Mouse (Mus musculus) cortical plate, adult 2 months (tissue): Measurements from ENCODE around the gene Nfkb1. TPM values are rescaled to one million over a fixed set of nuclear protein-coding genes. Genes with fewer than 3 reads are reported as not detected.

Source experiments
- H3K27ac ChIP-seq: fragments of 200-500 bp; 2 replicates; pipeline ENCODE4 v1.5.1; 2012; ENCODE audit warnings: low read length, control low read depth, inconsistent platforms; ENCODE audit not compliant: insufficient read depth
- H3K4me1 ChIP-seq: fragments of 200-500 bp; 2 replicates; pipeline ENCODE4 v1.6.1; 2011; ENCODE audit warnings: low read length; ENCODE audit not compliant: control insufficient read depth, insufficient read depth
- H3K4me3 ChIP-seq: fragments of 200-500 bp; 2 replicates; pipeline ENCODE4 v1.5.1; 2011; ENCODE audit warnings: mild to moderate bottlenecking, low read length, control low read depth; ENCODE audit not compliant: insufficient read depth
- CTCF ChIP-seq: fragments of 200-500 bp; IDR thresholded peaks from 2 replicates; pipeline ENCODE4 v1.5.1; 2011; ENCODE audit warnings: mild to moderate bottlenecking, control low read depth, low read length; ENCODE audit not compliant: insufficient read depth; ENCODE audit errors: extremely low read depth
- POLR2A ChIP-seq: fragments of 200-500 bp; IDR thresholded peaks from 2 replicates; pipeline ENCODE4 v1.6.1; 2011; ENCODE audit warnings: mild to moderate bottlenecking, low read length, control low read depth; ENCODE audit not compliant: insufficient read depth; ENCODE audit errors: extremely low read depth
- polyA plus RNA-seq: library from polyadenylated mRNA; depleted of rRNA; stranded (reverse); fragments of >200 nt; gene quantifications from 2 replicates; pipeline ENCODE4 v1.2.3, GENCODE M21; 2012

The Nfkb1 gene
- polyA plus RNA-seq, 1 experiment: 22.3 TPM

GRCm38 (mm10) chr3:135607660-135608473 is 83.5 kb downstream of the Nfkb1 start:
- H3K4me3 ChIP-seq: no peak overlapping the region
- TF ChIP-seq CTCF (no peak), POLR2A (no peak)
- no peak overlapping the region for H3K27ac ChIP-seq

GRCm38 (mm10) chr3:135607021-135607420 is 84.3 kb downstream of the Nfkb1 start:
- Histone ChIP-seq H3K4me3 (no peak overlapping the region), H3K4me1 (peaks cover 12% of the 10 kb centered on the region), H3K27ac (no peak overlapping the region)
- TF ChIP-seq CTCF (no peak), POLR2A (no peak)

More at GRCm38 (mm10) chr3:135607660-135608473, 83.5 kb downstream of the Nfkb1 start:
- H3K4me1 ChIP-seq: peaks cover 10% of the 10 kb centered on the region

GRCm38 (mm10) chr3:135606592-135606991 is 84.8 kb downstream of the Nfkb1 start:
- Histone ChIP-seq H3K4me1 (peaks cover 12% of the 10 kb centered on the region), H3K27ac (no peak overlapping the region), H3K4me3 (no peak overlapping the region)
- TF ChIP-seq POLR2A: no peak
- TF ChIP-seq CTCF: no peak

GRCm38 (mm10) chr3:135605474-135605873 is 85.9 kb downstream of the Nfkb1 start:
- TF ChIP-seq CTCF (no peak), POLR2A (no peak)
- H3K27ac ChIP-seq: no peak overlapping the region
- H3K4me3 ChIP-seq: no peak overlapping the region

GRCm38 (mm10) chr3:135604626-135605417 is 86.5 kb downstream of the Nfkb1 start:
- TF ChIP-seq POLR2A (no peak), CTCF (no peak)
- Histone ChIP-seq H3K27ac (no peak overlapping the region), H3K4me1 (peaks cover 8% of the 10 kb centered on the region), H3K4me3 (no peak overlapping the region)

More at GRCm38 (mm10) chr3:135605474-135605873, 85.9 kb downstream of the Nfkb1 start:
- peaks cover 8% of the 10 kb centered on the region for H3K4me1 ChIP-seq

GRCm38 (mm10) chr3:135602731-135603130 is 88.6 kb downstream of the Nfkb1 start:
- TF ChIP-seq POLR2A (no peak), CTCF (no peak)
- Histone ChIP-seq H3K4me1 (peaks cover 8% of the 10 kb centered on the region), H3K27ac (no peak overlapping the region), H3K4me3 (no peak overlapping the region)

GRCm38 (mm10) chr3:135598355-135598754 is 93.0 kb downstream of the Nfkb1 start:
- Histone ChIP-seq H3K4me1 (peaks cover 3% of the 10 kb centered on the region), H3K4me3 (no peak overlapping the region), H3K27ac (no peak overlapping the region)
- no peak for TF ChIP-seq CTCF
- TF ChIP-seq POLR2A: no peak

- Histone ChIP-seq H3K27ac (no peak overlapping the region), H3K4me3 (no peak overlapping the region), H3K4me1 (no peaks in the 10 kb centered on the region)
- TF ChIP-seq POLR2A: no peak
- TF ChIP-seq CTCF: no peak
Measured at GRCm38 (mm10) chr3:135597014-135597413, 94.3 kb downstream of the Nfkb1 start.

GRCm38 (mm10) chr3:135594238-135594917 is 97.0 kb downstream of the Nfkb1 start:
- TF ChIP-seq CTCF (no peak), POLR2A (no peak)
- Histone ChIP-seq H3K4me1 (no peaks in the 10 kb centered on the region), H3K4me3 (no peak overlapping the region), H3K27ac (no peak overlapping the region)
